Mouse (Mus musculus): Measurements from ENCODE around the gene Zfp809. TPM values are rescaled to one million over a fixed set of nuclear protein-coding genes. Genes with fewer than 3 reads are reported as not detected.

Zfp809 gene
- polyA plus RNA-seq, 1 experiment from 2014 or later: 11.3 TPM

DNA sequence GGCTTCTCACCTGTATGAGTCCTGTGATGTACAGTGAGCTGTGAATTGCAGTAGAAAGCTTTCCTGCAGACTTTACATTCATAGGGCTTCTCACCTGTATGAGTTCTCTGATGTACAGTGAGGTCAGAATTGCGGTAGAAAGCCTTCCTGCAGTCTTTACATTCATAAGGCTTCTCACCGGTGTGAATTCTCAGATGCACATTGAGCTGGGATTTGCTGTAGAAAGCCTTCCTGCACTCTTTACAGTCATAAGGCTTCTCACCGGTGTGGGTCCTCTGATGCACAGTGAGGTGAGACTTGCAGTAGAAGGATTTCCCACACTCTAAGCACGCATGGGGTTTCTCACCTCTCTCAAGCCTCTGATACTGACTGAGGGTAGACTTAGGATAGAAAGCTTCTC is 53.2 kb downstream of the Zfp809 start:
- Histone ChIP-seq H3K27ac (no peak overlapping the region), H3K9ac (no peak overlapping the region), H3K9me3 (peaks cover 66% of the 10 kb centered on the region), H3K27me3 (no peaks in the 10 kb centered on the region), H3K4me2 (no peak overlapping the region), H3K4me3 (replicated peaks) (no peak overlapping the region), H3K4me1 (no peaks in the 10 kb centered on the region), H3K36me3 (replicated peaks) (peaks cover 85% of the 10 kb centered on the region)
- no peak for ATAC-seq (ENCODE audit: low FRiP score)
- WGBS: 99% methylated on average over 4 of the region's 4 CpGs

Other genes starting within 250 kb of the Zfp809 start
- 2.1 and 3.4 TPM in 2 replicates for gene Rgl3, start 236.3 kb upstream of the Zfp809 start, polyA plus RNA-seq (2016; fragmentation: Nextera tagmentation; extraction: Ambion mirVana)
- gene Ccdc151, start 223.1 kb upstream of the Zfp809 start, polyA plus RNA-seq (2016; fragmentation: Nextera tagmentation; extraction: Ambion mirVana): 5.0 and 5.3 TPM in 2 replicates
- gene Prkcsh, start 222.9 kb upstream of the Zfp809 start, polyA plus RNA-seq (2016; fragmentation: Nextera tagmentation; extraction: Ambion mirVana): 88.5 and 95.0 TPM in 2 replicates
- gene Elavl3, start 173.7 kb upstream of the Zfp809 start, polyA plus RNA-seq (2016; fragmentation: Nextera tagmentation; extraction: Ambion mirVana): 57.2 and 73.7 TPM in 2 replicates
- not detected in 2 replicates for gene Gm49318, start 154.5 kb upstream of the Zfp809 start, polyA plus RNA-seq (2016; fragmentation: Nextera tagmentation; extraction: Ambion mirVana)
- 15.8 and 16.4 TPM in 2 replicates for gene Zfp653, start 154.3 kb upstream of the Zfp809 start, polyA plus RNA-seq (2016; fragmentation: Nextera tagmentation; extraction: Ambion mirVana)
- gene Ecsit, start 140.3 kb upstream of the Zfp809 start, polyA plus RNA-seq (2016; fragmentation: Nextera tagmentation; extraction: Ambion mirVana): 35.0 and 39.0 TPM in 2 replicates
- gene Cnn1, start 126.5 kb upstream of the Zfp809 start, polyA plus RNA-seq (2016; fragmentation: Nextera tagmentation; extraction: Ambion mirVana): 2.3 and 3.9 TPM in 2 replicates
- 178 and 186 TPM in 2 replicates for gene Elof1, start 108.5 kb upstream of the Zfp809 start, polyA plus RNA-seq (2016; fragmentation: Nextera tagmentation; extraction: Ambion mirVana)
- 3.6 and 6.6 TPM in 2 replicates for gene Acp5, start 90.0 kb upstream of the Zfp809 start, polyA plus RNA-seq (2016; fragmentation: Nextera tagmentation; extraction: Ambion mirVana)
- 63.2 and 65.8 TPM in 2 replicates for gene Pigyl, start 68.9 kb upstream of the Zfp809 start, polyA plus RNA-seq (2016; fragmentation: Nextera tagmentation; extraction: Ambion mirVana)
- gene Zfp872, start 37.6 kb upstream of the Zfp809 start, polyA plus RNA-seq (2016; fragmentation: Nextera tagmentation; extraction: Ambion mirVana): 0.10 and 0.31 TPM in 2 replicates
- 7.7 and 8.3 TPM in 2 replicates for gene Zfp599, start 34.2 kb downstream of the Zfp809 start, polyA plus RNA-seq (2016; fragmentation: Nextera tagmentation; extraction: Ambion mirVana)
- 35.7 and 36.8 TPM in 2 replicates for gene Zfp810, start 81.9 kb downstream of the Zfp809 start, polyA plus RNA-seq (2016; fragmentation: Nextera tagmentation; extraction: Ambion mirVana)
- 36.8 and 41.1 TPM in 2 replicates for gene Anln, start 163.5 kb downstream of the Zfp809 start, polyA plus RNA-seq (2016; fragmentation: Nextera tagmentation; extraction: Ambion mirVana)
- 10.2 and 12.1 TPM in 2 replicates for gene 9530077C05Rik, start 185.8 kb downstream of the Zfp809 start, polyA plus RNA-seq (2016; fragmentation: Nextera tagmentation; extraction: Ambion mirVana)
- not detected in 2 replicates for gene Gm17545, start 228.6 kb downstream of the Zfp809 start, polyA plus RNA-seq (2016; fragmentation: Nextera tagmentation; extraction: Ambion mirVana)
- gene Rp9, start 244.0 kb downstream of the Zfp809 start, polyA plus RNA-seq (2016; fragmentation: Nextera tagmentation; extraction: Ambion mirVana): 58.2 and 63.2 TPM in 2 replicates